Mouse (Mus musculus): Measurements from ENCODE around the gene Pim3.

Gene Pim3

DNA sequence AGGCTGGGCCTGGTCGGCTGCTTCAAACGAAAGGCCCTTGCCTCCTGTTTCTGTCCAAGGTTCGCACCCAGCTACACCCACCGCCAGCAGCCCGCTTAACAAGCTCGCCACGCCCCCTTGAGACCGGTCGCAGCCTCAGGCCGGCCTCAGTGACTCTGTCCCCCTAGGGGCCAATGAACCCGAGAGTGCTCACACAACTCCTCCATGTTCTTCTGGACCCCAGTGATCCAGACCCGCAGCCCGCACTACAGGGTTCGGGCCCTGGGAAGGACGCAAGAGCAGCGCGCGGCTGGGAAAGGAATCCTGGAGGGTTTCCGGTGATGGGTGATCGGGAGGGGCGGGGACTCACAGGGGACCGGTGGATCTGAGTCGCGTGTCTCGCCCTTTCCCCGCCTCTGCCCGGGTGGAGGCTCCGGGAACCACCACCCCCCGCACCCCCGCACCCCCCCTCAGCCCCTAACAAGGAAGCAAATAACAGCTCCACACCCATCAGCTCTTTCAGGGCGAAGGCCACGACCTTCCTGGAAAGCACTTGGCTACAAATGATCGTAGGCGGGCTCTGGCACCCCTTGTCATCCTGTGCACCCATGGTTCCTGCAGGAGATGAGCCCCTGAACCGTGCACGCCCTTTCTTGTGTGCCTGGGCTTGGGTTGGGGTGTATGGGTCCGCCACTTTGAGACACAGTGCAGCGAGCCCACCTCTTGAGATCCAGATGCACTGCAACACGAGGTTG lies 24.6 kb upstream of the Pim3 start:
- DNase-seq (ENCODE audit: low read depth): no peak

DNA sequence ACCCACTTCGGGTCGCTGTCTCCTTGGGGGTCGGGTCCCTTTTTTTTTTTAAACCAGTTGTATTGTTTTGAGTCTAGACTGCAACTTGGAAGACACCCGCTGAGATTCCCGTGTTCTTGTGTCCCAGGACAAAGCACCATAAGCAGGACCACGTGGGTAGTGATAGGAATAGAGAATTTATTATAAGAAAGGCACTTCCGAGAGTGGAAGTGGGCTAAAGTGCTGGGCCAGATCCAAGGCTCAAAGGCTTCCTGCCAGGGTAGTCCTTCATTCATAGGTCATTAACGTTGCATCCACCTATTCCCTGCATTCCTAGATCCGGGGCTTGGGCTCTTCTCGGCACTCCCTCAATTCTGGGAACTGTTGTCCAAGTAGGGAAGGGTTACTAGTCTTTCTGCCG lies 24.0 kb upstream of the Pim3 start:
- no peak for DNase-seq (ENCODE audit: low read depth)

- DNase-seq (ENCODE audit: low read depth): no peak
These were observed 22.7 kb upstream of the Pim3 start for GRCm38 (mm10) chr15:88839271-88839670.

GRCm38 (mm10) chr15:88840126-88840525 lies 21.9 kb upstream of the Pim3 start:
- no peak for DNase-seq (ENCODE audit: low read depth)

- no peak for DNase-seq (ENCODE audit: low read depth)
These were observed 20.8 kb upstream of the Pim3 start for GRCm38 (mm10) chr15:88841160-88841559.

DNA sequence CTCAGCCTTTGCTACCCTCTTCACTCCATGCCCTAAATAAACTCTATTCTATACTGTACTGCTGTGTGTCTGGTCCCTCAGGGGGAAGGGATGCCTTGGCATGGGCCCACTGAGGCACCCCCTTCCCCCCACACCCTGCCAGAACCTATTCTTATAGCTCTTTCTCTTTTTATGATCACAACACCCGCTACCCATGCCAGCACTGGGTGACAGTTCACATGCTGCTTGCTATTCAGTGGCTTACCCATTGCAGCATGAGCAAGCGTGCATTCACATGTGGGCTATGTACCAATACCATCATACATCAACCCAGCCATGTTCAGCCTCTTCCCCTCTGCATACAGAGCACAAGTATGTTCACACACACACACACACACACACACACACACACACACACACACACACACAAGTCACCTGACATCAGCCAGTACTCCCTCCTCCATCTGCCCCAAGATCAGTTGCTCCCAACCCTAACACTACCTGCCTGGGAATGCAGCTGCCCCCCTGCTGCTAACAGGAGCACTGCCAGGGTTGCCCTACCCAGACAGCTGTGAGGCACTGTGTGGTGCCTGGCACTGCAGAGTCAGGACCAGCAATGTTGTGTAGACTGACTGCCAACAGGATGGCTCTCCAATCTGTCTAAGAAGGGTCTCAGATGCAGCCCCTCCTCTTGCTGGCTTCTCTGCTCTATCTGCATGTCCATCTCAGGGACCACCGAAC lies 20.2 kb upstream of the Pim3 start:
- no peak for DNase-seq (ENCODE audit: low read depth)

DNA sequence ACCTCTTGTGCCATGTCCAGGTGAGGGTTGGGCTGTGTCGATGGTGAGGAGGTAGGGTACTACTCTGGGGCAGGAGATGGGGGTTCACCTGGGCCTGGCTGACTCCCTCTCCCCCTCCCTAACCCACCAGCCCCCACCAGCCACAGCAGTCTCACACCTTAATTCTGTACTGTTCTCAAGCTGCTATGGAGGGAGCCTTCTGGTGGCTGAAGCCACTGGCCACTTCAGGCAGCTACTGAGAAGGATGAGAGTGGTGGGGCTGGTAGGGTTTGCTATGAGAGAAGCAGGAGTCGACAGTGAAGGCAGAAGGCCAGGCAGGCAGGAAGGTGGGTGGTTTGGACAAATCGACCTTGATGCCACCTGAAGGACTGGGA lies 19.7 kb upstream of the Pim3 start:
- no peak for DNase-seq (ENCODE audit: low read depth)

DNA sequence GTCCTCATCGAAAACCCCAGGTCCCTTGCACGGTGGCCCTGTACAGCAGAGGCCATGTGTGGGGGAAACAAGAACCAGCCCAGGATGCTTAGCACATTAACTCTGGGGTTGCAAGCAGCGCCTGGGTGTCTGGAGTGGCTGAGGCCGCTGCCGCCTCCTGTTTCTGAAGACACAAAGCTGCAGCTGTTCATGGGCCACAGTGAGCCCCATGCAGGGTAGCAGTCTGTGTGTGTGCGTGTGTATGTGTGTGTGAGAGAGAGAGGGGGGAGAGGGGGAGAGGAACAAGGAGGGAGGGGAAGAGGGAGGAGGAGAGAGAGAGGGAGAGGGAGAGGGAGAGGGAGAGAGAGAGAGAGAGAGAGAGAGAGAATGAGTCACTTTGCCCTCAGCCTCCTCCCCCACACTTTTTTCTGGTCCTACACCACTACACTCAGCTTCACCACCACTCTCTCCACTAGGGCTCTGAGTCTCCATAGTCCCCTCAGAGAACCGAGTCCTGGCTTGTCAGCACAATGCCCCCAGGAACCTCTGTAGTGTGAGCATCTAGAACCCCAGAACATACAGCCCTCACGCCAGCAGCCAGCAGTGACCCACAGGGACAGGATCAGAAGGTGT lies 18.4 kb upstream of the Pim3 start:
- no peak for DNase-seq (ENCODE audit: low read depth)

GRCm38 (mm10) chr15:88844966-88845365 lies 17.0 kb upstream of the Pim3 start:
- DNase-seq (ENCODE audit: low read depth): no peak

DNA sequence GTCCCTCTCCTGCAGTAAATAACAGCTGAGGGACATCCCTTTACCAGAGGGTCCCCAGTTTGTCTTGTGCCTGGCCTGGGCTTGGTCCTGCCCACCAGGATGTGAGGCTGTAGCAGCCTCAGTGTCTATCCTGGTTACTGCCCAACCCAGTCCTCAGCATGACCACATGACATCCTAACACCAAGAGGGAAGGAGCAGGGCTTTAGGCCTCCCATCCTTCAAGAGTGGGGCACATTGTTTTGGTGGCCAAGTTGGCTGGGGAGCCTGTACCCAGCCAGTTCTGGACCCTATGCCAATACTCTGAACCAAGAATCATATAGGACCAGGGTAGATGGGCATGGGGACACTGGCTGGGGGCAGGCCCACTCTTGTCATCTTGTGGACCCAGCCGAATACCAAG lies 13.3 kb upstream of the Pim3 start:
- no peak for DNase-seq (ENCODE audit: low read depth)

DNA sequence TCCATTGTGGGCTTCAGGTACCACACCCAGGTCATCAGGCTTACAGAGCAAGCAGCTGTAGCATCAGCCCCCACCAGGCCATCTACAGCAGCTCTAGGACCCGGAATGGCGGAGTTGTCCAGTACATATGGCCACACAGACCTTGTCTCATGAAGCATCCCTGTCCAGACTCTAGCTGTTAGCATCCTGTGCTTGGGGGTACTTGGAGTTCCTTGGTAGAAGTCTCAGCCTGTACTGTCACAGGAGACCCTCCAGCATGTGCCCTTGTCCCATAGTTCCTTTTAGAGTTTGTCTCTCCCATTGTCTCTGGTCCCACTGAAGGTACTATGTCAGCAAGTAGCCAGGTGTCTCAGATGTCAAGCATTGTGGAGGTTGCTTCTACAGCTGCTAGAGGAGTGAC lies 12.4 kb upstream of the Pim3 start:
- no peak for DNase-seq (ENCODE audit: low read depth)

DNA sequence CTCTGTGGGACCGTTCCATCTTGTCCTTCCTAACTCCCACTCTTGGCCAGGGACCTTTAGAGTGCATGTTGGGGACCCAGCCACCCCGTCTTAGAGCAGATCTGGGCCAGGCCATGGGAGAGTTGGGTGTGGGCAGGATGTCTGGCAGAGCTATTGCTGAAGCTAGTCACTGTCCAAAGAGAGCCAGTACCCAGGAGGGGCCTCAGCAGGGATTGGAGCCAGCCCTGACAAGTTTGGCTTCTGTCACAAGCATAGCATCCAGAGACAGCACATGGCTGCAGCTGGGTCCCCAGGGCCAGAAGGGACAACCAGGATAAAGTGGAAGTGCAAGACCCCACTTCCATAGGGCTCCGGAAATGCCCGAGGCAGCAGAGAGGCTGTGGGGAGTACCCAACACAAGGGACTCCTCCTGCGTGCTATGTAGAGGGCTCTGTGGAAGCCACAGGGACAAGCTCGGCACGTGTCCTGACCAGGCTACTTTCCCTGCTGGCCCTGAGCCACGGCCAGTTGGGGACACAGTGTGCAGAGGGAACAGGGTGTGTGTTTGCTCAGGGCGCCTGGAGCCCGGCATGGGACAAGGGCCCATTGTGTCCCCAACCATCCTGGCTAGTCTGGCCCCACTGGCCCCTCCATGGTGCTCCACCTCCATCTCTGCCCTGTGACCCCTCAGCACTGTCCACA lies 11.7 kb upstream of the Pim3 start:
- DNase-seq (ENCODE audit: low read depth): no peak

DNA sequence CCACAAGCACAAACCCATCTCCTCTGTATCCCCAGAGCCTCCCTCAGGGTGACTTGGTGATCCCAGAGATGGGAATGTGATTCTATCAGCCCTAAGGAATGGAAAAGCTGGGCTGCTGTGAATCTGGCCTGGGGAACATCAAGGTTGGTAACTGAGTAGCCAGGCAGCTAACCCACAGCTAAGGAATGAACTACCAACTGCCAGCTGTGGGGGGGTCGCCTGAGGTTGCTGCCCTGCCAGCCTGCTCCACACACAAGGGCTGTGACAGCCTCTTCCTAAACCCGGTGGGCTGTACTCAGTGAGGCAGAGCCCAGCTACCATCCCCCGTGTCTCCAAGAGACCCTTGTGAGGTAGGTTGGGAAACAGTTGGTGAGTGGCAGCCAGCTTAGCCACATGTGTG lies 10.9 kb upstream of the Pim3 start:
- DNase-seq (ENCODE audit: low read depth): no peak

- no peak for DNase-seq (ENCODE audit: low read depth)
These were observed 10.4 kb upstream of the Pim3 start for GRCm38 (mm10) chr15:88851507-88852149.

- no peak for DNase-seq (ENCODE audit: low read depth)
These were observed 8.9 kb upstream of the Pim3 start for GRCm38 (mm10) chr15:88853106-88853505.

DNA sequence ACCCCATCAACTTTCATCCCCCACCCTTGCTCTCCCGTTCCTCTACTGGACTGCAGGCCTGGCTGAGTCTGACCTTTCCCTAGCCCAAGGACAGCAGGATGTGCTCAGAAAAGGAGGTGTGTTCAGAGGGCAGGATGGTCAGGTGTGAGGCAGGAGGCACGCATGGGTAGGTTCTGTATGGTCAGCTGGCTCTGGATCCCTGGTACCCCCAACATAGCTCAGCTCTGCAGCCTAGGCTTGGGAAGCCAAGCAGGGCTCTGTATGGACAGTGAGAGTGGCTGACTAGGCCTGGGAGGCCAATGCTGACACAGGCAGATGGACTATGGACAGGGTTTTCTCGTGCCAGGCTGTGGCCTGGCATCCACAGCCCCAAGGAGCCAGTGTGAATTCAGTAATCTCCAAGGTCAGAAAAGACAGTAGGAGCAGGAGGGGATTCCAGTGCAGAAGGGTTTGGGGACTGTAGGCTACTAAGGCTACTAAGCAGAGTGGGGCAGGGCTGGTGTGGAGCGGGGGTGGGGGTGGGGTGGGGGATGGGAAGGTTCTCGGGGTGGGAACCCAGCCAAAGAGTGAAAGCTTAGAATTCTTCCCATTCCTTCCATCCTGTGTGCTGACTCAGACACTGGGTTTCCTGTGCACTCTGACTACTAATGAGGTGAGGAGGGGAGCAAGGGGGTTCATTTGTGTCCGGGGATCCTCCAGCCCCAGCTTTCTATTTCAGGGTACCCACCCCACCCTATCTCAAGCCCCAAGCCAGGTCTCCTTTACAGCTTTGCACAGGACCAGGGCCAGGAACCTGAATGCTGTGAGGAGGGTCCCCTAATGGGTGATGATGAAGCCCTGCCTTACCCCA lies 7.6 kb upstream of the Pim3 start:
- DNase-seq (ENCODE audit: low read depth): no peak

GRCm38 (mm10) chr15:88854969-88855830 lies 6.8 kb upstream of the Pim3 start:
- DNase-seq (ENCODE audit: low read depth): no peak

DNA sequence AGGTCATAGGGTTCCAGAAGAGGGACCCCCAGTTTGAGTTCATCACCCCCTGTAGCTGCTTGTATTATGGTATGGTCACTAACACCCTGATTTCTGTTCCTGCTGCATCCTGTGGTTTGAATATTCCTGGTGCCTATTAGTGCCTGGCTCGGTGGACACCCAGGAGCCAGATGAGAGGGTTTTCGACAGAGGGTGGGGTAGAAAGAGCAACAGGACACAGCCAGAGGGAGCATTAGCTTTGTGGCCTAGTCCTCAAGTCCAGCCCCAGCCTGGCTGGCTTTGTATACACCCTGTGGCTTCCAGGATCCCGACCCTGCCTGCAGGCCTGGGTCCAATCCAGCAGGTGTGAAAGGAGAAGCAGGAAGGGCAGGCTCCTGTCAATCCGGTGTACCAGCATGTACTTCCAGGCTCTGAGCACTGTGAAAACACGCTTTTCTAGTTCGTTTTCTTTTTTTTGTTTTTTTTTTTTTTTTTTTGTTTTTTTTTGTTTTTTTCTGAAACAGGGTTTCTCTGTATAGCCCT lies 6.0 kb upstream of the Pim3 start:
- no peak for DNase-seq (ENCODE audit: low read depth)

DNA sequence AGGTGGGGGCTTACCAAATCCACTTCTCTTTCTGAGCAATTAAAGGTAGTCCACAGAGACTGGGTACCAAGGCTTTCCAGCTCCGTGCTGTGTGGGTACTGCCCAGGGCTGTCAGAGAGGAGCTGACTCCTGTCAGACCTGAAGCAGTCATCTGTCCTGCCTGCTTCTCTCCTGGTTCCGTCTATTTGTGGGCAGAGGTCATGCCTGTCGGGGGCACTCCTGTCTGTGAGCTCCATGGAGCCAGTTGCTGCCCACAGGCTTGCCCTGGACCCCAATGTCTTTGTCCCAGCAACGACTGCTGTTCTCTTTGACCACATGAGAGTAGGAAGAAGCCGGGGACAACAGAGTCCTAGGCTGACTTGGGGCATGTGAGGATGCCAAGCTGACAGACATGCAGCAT lies 5.4 kb upstream of the Pim3 start:
- DNase-seq (ENCODE audit: low read depth): no peak

- no peak for DNase-seq (ENCODE audit: low read depth)
These were observed 4.6 kb upstream of the Pim3 start for GRCm38 (mm10) chr15:88857361-88857760.

All from c-Kit-positive CD71-negative TER-119-negative erythroid progenitor cells, embryonic 14.5 days (primary cell).